Mouse (Mus musculus): ENCODE results near the gene Arl2bp.

- TF ChIP-seq FOSL1 (IDR thresholded peaks at IDR 0.05; ENCODE audit: insufficient read depth, low read length, poor library complexity, severe bottlenecking) (no peak), CTCF (IDR thresholded peaks at IDR 0.05; ENCODE audit: control insufficient read depth, insufficient read depth, insufficient read length) (no peak), MYOG (IDR thresholded peaks at IDR 0.05; ENCODE audit: control insufficient read depth, extremely low read depth, insufficient read length) (no peak), MYOD1 (IDR thresholded peaks at IDR 0.05; ENCODE audit: control insufficient read depth, insufficient read length, low read depth) (no peak)
Measured at GRCm38 (mm10) chr8:94704669-94704984, 38.2 kb downstream of the Arl2bp start.

Data from C2C12 (cell line).